Mouse (Mus musculus) hematopoietic stem cell, adult 5-6 weeks (primary cell): Measurements from ENCODE around the gene Keap1. TPM values are rescaled to one million over a fixed set of nuclear protein-coding genes. Genes with fewer than 3 reads are reported as not detected.

Source experiments
- ATAC-seq, 2 experiments: fragments of 125-278 bp in 1 of 2; replicated peaks in 1 of 2; 2 replicates each; pipeline ENCODE4 v1.8.0; 2016 to 2017; ENCODE audit warnings: inconsistent platforms in 2 of 2, mild to moderate bottlenecking in 2 of 2, moderate number of reproducible peaks in 2 of 2, low read depth in 1 of 2, moderate TSS enrichment in 1 of 2; ENCODE audit not compliant: low FRiP score in 2 of 2, poor library complexity in 2 of 2, severe bottlenecking in 2 of 2, insufficient read depth in 1 of 2, low TSS enrichment in 1 of 2
- total RNA-seq: library from RNA; stranded (forward); fragments of 172-1452, 232-1000 nt; gene quantifications from 2 replicates; pipeline ENCODE4 v1.2.3, GENCODE M21; 2017

Gene Keap1
- total RNA-seq, 1 experiment from 2014 or later, result 37.4 TPM

- no peak for ATAC-seq
Measured at GRCm38 (mm10) chr9:21189905-21190304, 49.3 kb downstream of the Keap1 start.

- no peak for ATAC-seq
Measured at GRCm38 (mm10) chr9:21185436-21185835, 53.7 kb downstream of the Keap1 start.

GRCm38 (mm10) chr9:21184733-21185132 lies 54.4 kb downstream of the Keap1 start:
- no peak for ATAC-seq

GRCm38 (mm10) chr9:21183905-21184413 lies 55.2 kb downstream of the Keap1 start:
- ATAC-seq, result peak; percentile 81 to 85

GRCm38 (mm10) chr9:21183421-21183820 lies 55.7 kb downstream of the Keap1 start:
- peak; percentile 29 to 59; a peak in 2 of 4 replicates for ATAC-seq

GRCm38 (mm10) chr9:21181421-21182220 lies 57.5 kb downstream of the Keap1 start:
- ATAC-seq, result no peak

GRCm38 (mm10) chr9:21180841-21181240 lies 58.3 kb downstream of the Keap1 start:
- ATAC-seq, result no peak

GRCm38 (mm10) chr9:21180402-21180801 lies 58.8 kb downstream of the Keap1 start:
- ATAC-seq, result no peak

Other genes starting within 250 kb of the Keap1 start
- gene Mrpl4, start 236.6 kb downstream of the Keap1 start, total RNA-seq, result 26.6 and 35.2 TPM in 2 replicates
- gene Icam1, start 223.4 kb downstream of the Keap1 start, total RNA-seq, result 36.2 and 44.7 TPM in 2 replicates
- gene Icam4, start 210.0 kb downstream of the Keap1 start, total RNA-seq, result 3.0 and 7.9 TPM in 2 replicates
- not detected in 2 replicates for gene Icam5, start 207.3 kb downstream of the Keap1 start, total RNA-seq
- not detected in 2 replicates for gene Zglp1, start 172.3 kb downstream of the Keap1 start, total RNA-seq
- 0.44 TPM in 1 of 2 replicates, not detected in the other for gene Gm49373, start 166.3 kb downstream of the Keap1 start, total RNA-seq
- 33.6 and 45.2 TPM in 2 replicates for gene Fdx1l, start 165.7 kb downstream of the Keap1 start, total RNA-seq
- 3.3 and 13.1 TPM in 2 replicates for gene Gm38431, start 147.4 kb downstream of the Keap1 start, total RNA-seq
- gene Raver1, start 147.4 kb downstream of the Keap1 start, total RNA-seq, result 13.1 and 23.3 TPM in 2 replicates
- 12.2 and 19.4 TPM in 2 replicates for gene Tyk2, start 108.1 kb downstream of the Keap1 start, total RNA-seq
- 238 and 347 TPM in 2 replicates for gene Cdc37, start 89.4 kb downstream of the Keap1 start, total RNA-seq
- 2.7 and 4.8 TPM in 2 replicates for gene Pde4a, start 73.6 kb downstream of the Keap1 start, total RNA-seq
- 0.25 and 0.50 TPM in 2 replicates for gene S1pr5, start 9.1 kb upstream of the Keap1 start, total RNA-seq
- gene Atg4d, start 25.9 kb upstream of the Keap1 start, total RNA-seq, result 5.6 and 14.1 TPM in 2 replicates
- gene Kri1, start 48.6 kb upstream of the Keap1 start, total RNA-seq, result 64.0 and 98.0 TPM in 2 replicates
- 14.8 and 30.4 TPM in 2 replicates for gene Cdkn2d, start 52.0 kb upstream of the Keap1 start, total RNA-seq
- 0.56 TPM in 1 of 2 replicates, not detected in the other for gene Ap1m2, start 73.0 kb upstream of the Keap1 start, total RNA-seq
- 65.7 and 97.9 TPM in 2 replicates for gene Slc44a2, start 81.3 kb upstream of the Keap1 start, total RNA-seq
- gene Ilf3, start 128.5 kb upstream of the Keap1 start, total RNA-seq, result 98.6 and 163 TPM in 2 replicates
- 19.3 and 23.4 TPM in 2 replicates for gene Qtrt1, start 172.5 kb upstream of the Keap1 start, total RNA-seq
- 80.9 and 87.0 TPM in 2 replicates for gene Dnm2, start 185.5 kb upstream of the Keap1 start, total RNA-seq